Mouse (Mus musculus): ENCODE measurements at regions not wholly inside any gene's neighbourhood (a gene's known extent, or its start where the extent isn't known, plus 50 kb on each side); places are given as distances from the start of the nearest gene placed in this dataset.

DNA sequence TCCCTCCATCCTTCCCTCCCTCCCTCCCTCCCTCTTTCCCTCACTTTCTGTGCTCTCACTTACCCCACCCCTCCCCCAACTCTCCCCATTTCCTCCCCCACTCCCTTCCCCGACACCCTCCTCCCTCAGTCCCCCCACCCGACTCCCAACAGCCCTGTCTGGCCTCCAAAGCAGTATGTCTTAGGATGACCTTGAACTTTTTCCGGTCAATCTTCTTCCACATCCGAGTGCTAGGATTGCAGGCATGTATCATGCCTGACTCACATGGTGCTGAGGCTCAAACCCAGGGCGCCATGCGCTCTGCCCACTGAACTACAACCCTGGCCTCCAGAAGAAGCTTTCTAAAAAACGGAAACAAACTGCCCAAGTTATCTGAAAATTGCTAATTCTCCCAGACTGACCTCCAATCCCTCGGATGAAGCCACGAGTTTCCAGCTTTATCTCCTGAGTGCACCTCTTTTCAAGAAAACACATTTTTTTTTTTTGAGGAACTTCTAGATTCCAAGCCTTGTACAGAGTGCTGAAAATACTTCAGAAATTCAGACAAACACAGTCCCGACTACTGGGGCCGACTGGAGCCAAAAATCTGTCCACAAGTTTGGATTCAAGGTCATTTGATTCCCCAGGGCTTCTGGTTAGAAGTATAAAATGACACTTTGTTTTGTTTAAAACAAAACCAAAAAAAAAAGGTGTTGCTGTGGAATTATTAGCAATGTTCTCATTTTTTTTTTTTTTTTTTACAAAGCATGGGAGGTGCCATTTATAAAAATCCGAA lies 141.7 kb upstream of the Tbca start:
- TF ChIP-seq CTCF (IDR thresholded peaks at IDR 0.05; ENCODE audit: low read depth): no peak
- TF ChIP-seq EP300 (optimal IDR thresholded peaks at IDR 0.05): no peak

Measured in stomach, postnatal 0 days (tissue).